Mouse (Mus musculus): ENCODE measurements at regions not wholly inside any gene's neighbourhood (a gene's known extent, or its start where the extent isn't known, plus 50 kb on each side); places are given as distances from the start of the nearest gene placed in this dataset.

- no peak for DNase-seq
Observed at GRCm38 (mm10) chr6:101585871-101586270, 208.2 kb upstream of the Pdzrn3 start.

- no peak for DNase-seq
Observed at GRCm38 (mm10) chr6:101580824-101581223, 203.1 kb upstream of the Pdzrn3 start.

- DNase-seq, result no peak
Observed at GRCm38 (mm10) chr6:101556096-101556495, 178.4 kb upstream of the Pdzrn3 start.

- DNase-seq, result no peak
Observed at GRCm38 (mm10) chr6:101554965-101555604, 177.4 kb upstream of the Pdzrn3 start.

- peak; percentile 5 for DNase-seq
Observed at GRCm38 (mm10) chr6:101550501-101551268, 173.0 kb upstream of the Pdzrn3 start.

GRCm38 (mm10) chr6:101537581-101537980, 159.9 kb upstream of the Pdzrn3 start:
- DNase-seq, result no peak

- peak; percentile 15 for DNase-seq
Observed at GRCm38 (mm10) chr6:101534214-101535052, 156.7 kb upstream of the Pdzrn3 start.

- DNase-seq, result peak; percentile 12
Observed at GRCm38 (mm10) chr6:101532436-101532835, 154.7 kb upstream of the Pdzrn3 start.

GRCm38 (mm10) chr6:101531914-101532313, 154.2 kb upstream of the Pdzrn3 start:
- DNase-seq, result no peak

- DNase-seq, result no peak
Observed at GRCm38 (mm10) chr6:101525129-101525528, 147.4 kb upstream of the Pdzrn3 start.

- DNase-seq, result no peak
Observed at GRCm38 (mm10) chr6:101521316-101521715, 143.6 kb upstream of the Pdzrn3 start.

- no peak for DNase-seq
Observed at GRCm38 (mm10) chr6:101520755-101521154, 143.1 kb upstream of the Pdzrn3 start.

- no peak for DNase-seq
Observed at GRCm38 (mm10) chr6:101518904-101519701, 141.4 kb upstream of the Pdzrn3 start.

GRCm38 (mm10) chr6:101517584-101517983, 139.9 kb upstream of the Pdzrn3 start:
- DNase-seq, result no peak

- DNase-seq, result no peak
Observed at GRCm38 (mm10) chr6:101513696-101514095, 136.0 kb upstream of the Pdzrn3 start.

- DNase-seq, result no peak
Observed at GRCm38 (mm10) chr6:101502149-101502548, 124.5 kb upstream of the Pdzrn3 start.

- DNase-seq, result no peak
Observed at GRCm38 (mm10) chr6:101501716-101502115, 124.0 kb upstream of the Pdzrn3 start.

- no peak for DNase-seq
Observed at GRCm38 (mm10) chr6:101500202-101500601, 122.5 kb upstream of the Pdzrn3 start.

GRCm38 (mm10) chr6:101488466-101488865, 110.8 kb upstream of the Pdzrn3 start:
- no peak for DNase-seq

- no peak for DNase-seq
Observed at GRCm38 (mm10) chr6:101484526-101485287, 107.0 kb upstream of the Pdzrn3 start.
